Mouse (Mus musculus): Measurements from ENCODE around the gene Fbf1. TPM values are rescaled to one million over a fixed set of nuclear protein-coding genes. Genes with fewer than 3 reads are reported as not detected.
"Not testable (repeated sequence)": the region's sequence is repeated elsewhere in the genome, so short reads cannot be mapped to it uniquely, and the experiment has no call there.

Fbf1 gene
- polyA plus RNA-seq, 1 experiment: 37.8 TPM

DNA sequence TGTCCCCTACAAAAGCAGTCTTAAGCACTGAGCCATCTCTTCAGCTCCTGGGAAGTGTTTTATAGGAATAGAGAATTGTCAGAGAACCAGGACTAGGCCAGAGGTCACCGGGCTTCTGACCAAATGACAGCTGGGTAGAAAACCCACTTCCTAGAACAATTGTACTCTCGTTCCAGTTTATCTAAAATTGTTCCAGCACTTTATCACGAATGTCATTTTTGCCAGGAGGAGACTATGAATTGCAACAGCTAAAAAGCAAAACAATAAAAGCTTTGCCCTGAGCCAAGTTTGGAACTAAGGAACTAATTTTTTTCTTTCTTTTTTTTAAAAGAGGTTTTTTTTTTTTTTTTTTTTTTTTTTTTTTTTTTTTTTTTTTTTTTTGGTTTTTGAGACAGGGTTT, 72.4 kb downstream of the Fbf1 start:
- Histone ChIP-seq H3K9me3 (peaks cover 4% of the 10 kb centered on the region; the same call in 1 of the 2 replicates), H3K27me3 (replicated peaks) (no peaks in the 10 kb centered on the region), H3K4me3 (replicated peaks) (peak overlapping the region; percentile 33), H3K36me3 (replicated peaks; ENCODE audit: low read length) (peaks cover 24% of the 10 kb centered on the region), H3K4me1 (peaks cover 85% of the 10 kb centered on the region)
- TF ChIP-seq FLI1 (IDR thresholded peaks at IDR 0.05; ENCODE audit: low read length) (no peak), GATA1 (IDR thresholded peaks at IDR 0.05; ENCODE audit: borderline replicate concordance, low read length) (no peak)

DNA sequence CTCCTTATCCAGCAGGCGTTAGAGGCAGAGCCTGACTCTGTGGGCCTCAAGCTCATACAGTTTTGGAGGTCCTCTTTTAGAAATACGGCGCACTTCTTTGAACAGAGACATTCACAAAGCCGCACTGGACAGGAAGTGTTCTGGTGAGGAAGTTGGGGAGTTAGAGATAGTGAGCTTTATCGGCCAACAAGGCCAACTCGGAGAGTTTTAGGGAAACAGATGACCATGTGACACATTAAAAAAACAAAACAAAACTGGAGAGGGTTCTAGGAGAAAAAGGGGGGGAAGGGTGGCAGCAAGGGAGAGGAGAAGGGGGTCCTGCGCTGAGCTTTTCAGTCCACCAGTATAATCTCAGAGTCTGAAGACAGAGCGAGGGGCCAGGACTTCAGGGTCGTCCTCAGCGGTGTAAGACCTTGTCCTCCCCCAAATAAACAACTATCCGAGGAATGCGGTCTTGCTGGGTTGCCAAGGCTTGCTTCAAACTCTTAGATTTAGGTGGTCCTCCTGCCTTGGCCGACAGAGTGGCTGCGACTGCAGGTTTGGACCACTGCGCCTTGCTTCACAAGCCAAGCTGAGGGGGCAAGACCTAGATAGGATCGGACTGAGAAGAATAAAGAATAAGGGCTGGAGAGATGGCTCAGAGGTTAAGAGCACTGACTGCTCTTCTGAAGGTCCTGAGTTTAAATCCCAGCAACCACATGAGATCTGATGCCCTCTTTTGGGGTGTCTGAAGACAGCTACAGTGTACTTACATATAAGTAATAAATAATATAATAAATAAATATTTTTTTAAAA, 74.0 kb downstream of the Fbf1 start:
- Histone ChIP-seq H3K9me3 (peaks cover 4% of the 10 kb centered on the region; the same call in 1 of the 2 replicates), H3K4me3 (replicated peaks) (peak overlapping the region; percentile 88), H3K36me3 (replicated peaks; ENCODE audit: low read length) (peaks cover 17% of the 10 kb centered on the region), H3K4me1 (peaks cover 81% of the 10 kb centered on the region), H3K27me3 (replicated peaks) (no peaks in the 10 kb centered on the region)
- TF ChIP-seq FLI1 (IDR thresholded peaks at IDR 0.05; ENCODE audit: low read length) (peak; percentile 75; the same call in 1 of the 2 replicates), GATA1 (IDR thresholded peaks at IDR 0.05; ENCODE audit: borderline replicate concordance, low read length) (peak; percentile 20; the same call in 1 of the 3 replicates)

DNA sequence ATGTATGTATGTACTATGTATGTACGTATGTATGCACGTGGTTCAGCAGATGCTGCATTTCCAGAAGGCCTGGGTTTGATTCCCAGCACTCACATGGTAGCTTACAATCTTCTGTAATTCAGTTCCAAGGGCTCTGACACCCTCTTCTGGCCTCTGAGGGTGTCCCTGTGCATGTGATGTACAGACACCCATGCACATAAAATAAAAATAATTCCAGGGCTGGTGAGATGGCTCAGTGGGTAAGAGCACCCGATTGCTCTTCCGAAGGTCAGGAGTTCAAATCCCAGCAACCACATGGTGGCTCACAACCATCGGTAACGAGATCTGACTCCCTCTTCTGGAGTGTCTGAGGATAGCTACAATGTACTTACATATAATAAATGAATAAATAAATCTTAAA, 75.0 kb downstream of the Fbf1 start:
- H3K9me3 ChIP-seq; H3K4me3 ChIP-seq (replicated peaks); H3K27me3 ChIP-seq (replicated peaks): not testable (repeated sequence)
- Histone ChIP-seq H3K36me3 (replicated peaks; ENCODE audit: low read length) (peaks cover 15% of the 10 kb centered on the region), H3K4me1 (peaks cover 81% of the 10 kb centered on the region)

Other genes starting within 250 kb of the Fbf1 start
- gene Sap30bp, start 234.9 kb downstream of the Fbf1 start, polyA plus RNA-seq (2012; ENCODE audit: insufficient read depth, low replicate concordance): 13.5 and 14.4 TPM in 2 replicates
- gene Recql5, start 234.7 kb downstream of the Fbf1 start, polyA plus RNA-seq (2012; ENCODE audit: insufficient read depth, low replicate concordance): 9.5 and 10.4 TPM in 2 replicates
- 5.6 and 6.9 TPM in 2 replicates for gene Itgb4, start 193.5 kb downstream of the Fbf1 start, polyA plus RNA-seq (2012; ENCODE audit: insufficient read depth, low replicate concordance)
- gene Galk1, start 155.4 kb downstream of the Fbf1 start, polyA plus RNA-seq (2012; ENCODE audit: insufficient read depth, low replicate concordance): 197 and 238 TPM in 2 replicates
- 819 and 908 TPM in 2 replicates for gene H3f3b, start 140.2 kb downstream of the Fbf1 start, polyA plus RNA-seq (2012; ENCODE audit: insufficient read depth, low replicate concordance)
- gene Unk, start 137.8 kb downstream of the Fbf1 start, polyA plus RNA-seq (2012; ENCODE audit: insufficient read depth, low replicate concordance): 18.8 and 53.4 TPM in 2 replicates
- gene Unc13d, start 90.2 kb downstream of the Fbf1 start, polyA plus RNA-seq (2012; ENCODE audit: insufficient read depth, low replicate concordance): 221 and 384 TPM in 2 replicates
- 842 and 1,717 TPM in 2 replicates for gene Wbp2, start 81.2 kb downstream of the Fbf1 start, polyA plus RNA-seq (2012; ENCODE audit: insufficient read depth, low replicate concordance)
- gene Trim47, start 41.0 kb downstream of the Fbf1 start, polyA plus RNA-seq (2012; ENCODE audit: insufficient read depth, low replicate concordance): 6.9 and 23.5 TPM in 2 replicates
- gene Trim65, start 37.0 kb downstream of the Fbf1 start, polyA plus RNA-seq (2012; ENCODE audit: insufficient read depth, low replicate concordance): 3.0 and 9.5 TPM in 2 replicates
- 25.4 and 80.4 TPM in 2 replicates for gene Mrpl38, start 29.3 kb downstream of the Fbf1 start, polyA plus RNA-seq (2012; ENCODE audit: insufficient read depth, low replicate concordance)
- 181 and 219 TPM in 2 replicates for gene Ten1, start 30.7 kb upstream of the Fbf1 start, polyA plus RNA-seq (2012; ENCODE audit: insufficient read depth, low replicate concordance)
- gene Acox1, start 30.9 kb upstream of the Fbf1 start, polyA plus RNA-seq (2012; ENCODE audit: insufficient read depth, low replicate concordance): 1.7 and 3.3 TPM in 2 replicates
- gene Evpl, start 69.9 kb upstream of the Fbf1 start, polyA plus RNA-seq (2012; ENCODE audit: insufficient read depth, low replicate concordance): 0.34 TPM in 1 of 2 replicates, not detected in the other
- gene Srp68, start 106.1 kb upstream of the Fbf1 start, polyA plus RNA-seq (2012; ENCODE audit: insufficient read depth, low replicate concordance): 4.7 and 34.1 TPM in 2 replicates
- gene Galr2, start 112.8 kb upstream of the Fbf1 start, polyA plus RNA-seq (2012; ENCODE audit: insufficient read depth, low replicate concordance): not detected in 2 replicates
- gene Exoc7, start 139.1 kb upstream of the Fbf1 start, polyA plus RNA-seq (2012; ENCODE audit: insufficient read depth, low replicate concordance): 2.7 and 6.7 TPM in 2 replicates
- gene Foxj1, start 167.2 kb upstream of the Fbf1 start, polyA plus RNA-seq (2012; ENCODE audit: insufficient read depth, low replicate concordance): 0.12 and 0.84 TPM in 2 replicates
- 1.2 and 1.8 TPM in 2 replicates for gene Rnf157, start 244.9 kb upstream of the Fbf1 start, polyA plus RNA-seq (2012; ENCODE audit: insufficient read depth, low replicate concordance)